Mouse (Mus musculus) CH12.LX (cell line): Measurements from ENCODE around the gene Robo1.

Experiments used
- CTCF ChIP-seq, 2 experiments: IDR thresholded peaks in 1 of 2; conservative IDR thresholded peaks in 1 of 2; 2 replicates each; pipeline ENCODE4 v1.5.1; 2011 to 2012; ENCODE audit warnings: low read depth in 2 of 2, low read length in 2 of 2, improper control_type of control experiment in 1 of 2, inconsistent platforms in 1 of 2, mild to moderate bottlenecking in 1 of 2, moderate library complexity in 1 of 2
- GABPA ChIP-seq: IDR thresholded peaks from 2 replicates; pipeline ENCODE4 v1.6.1; 2012; ENCODE audit warnings: low read depth, low read length, improper control_type of control experiment, inconsistent platforms; ENCODE audit not compliant: insufficient replicate concordance
- POLR2A ChIP-seq: IDR thresholded peaks from 2 replicates; pipeline ENCODE4 v1.6.1; 2011; ENCODE audit warnings: low read depth, mild to moderate bottlenecking, improper control_type of control experiment, low read length

DNA sequence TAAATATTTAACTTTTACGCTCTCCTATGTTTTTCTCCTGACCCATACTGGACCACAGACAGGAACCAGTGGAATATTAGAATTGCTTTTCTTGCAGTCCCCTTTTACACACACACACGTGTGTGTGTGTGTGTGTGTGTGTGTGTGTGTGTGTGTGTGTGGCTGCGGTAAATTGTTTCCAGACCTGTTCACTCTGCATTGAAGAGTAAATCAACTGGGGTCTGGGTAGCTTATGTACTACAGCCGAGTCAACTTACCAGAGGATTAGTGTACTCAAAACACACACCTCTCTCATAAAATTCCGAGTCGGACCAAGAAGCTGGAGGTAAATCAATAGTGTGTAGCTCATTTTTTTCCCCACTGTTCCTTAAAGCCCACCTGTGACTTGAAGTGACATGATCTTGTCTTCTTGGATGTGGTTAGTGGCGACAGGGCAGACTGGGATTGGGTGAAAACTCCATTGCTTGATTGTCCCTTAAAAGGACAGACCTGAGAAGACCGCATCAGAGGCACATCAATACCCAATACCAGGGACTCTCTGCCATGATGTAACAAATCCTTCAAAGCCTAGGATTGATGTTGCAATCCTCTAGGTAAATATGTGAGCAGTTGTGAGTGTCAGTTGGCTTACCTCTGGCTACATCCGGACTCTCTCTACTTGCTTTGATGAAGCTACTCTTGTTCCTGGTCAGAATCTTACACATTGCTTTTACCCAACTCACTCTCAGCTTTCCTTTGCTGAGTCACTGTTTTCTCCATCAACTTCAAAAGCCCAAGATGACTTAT lies 457.2 kb downstream of the Robo1 start:
- TF ChIP-seq POLR2A (no peak), CTCF (conservative IDR thresholded peaks at IDR 0.05 in 1 of 2, IDR thresholded peaks at IDR 0.05 in 1 of 2; ENCODE audit: low read depth in 2 of 2, low read length in 2 of 2) (no peak), GABPA (no peak)
